Comparison of ENCODE assay signal across 10 mouse cellular contexts in genomic region chr11:12473625-12474298, GRCm38 (mm10). TPM values are rescaled to one million over a fixed set of nuclear protein-coding genes. Genes with fewer than 3 reads are reported as not detected.
DNase-seq lines count a peak whose midpoint lies in the region; ATAC-seq lines count a peak whose summit lies in the region.
"Had no signal": no experiment of that assay in that cellular context is flagged by ENCODE, and none has a peak within 500 bp of the region (broad histone marks: within the 10 kb centered on the region; RNA-seq: fewer than 3 reads in every experiment).

No protein-coding gene starts in this region.

- DNase-seq in cerebellum, adult 9-11 months = peak; percentile 24
- no peak for DNase-seq in cerebellum, postnatal 25 days
- peak; percentile 68 for DNase-seq in 3T3-L1 (ENCODE audit: low read depth, low spot score)
- peak; percentile 76 for DNase-seq in kidney, adult 11 months
- peak; percentile 65 to 78 for DNase-seq in left cerebral cortex, adult 18-20 months (ENCODE audit: low spot score in 2 of 2)
- no peak for DNase-seq in midbrain, embryonic 10.5 days (ENCODE audit: low spot score)
- DNase-seq in adrenal gland, postnatal 25 days = no peak

- H3K27ac ChIP-seq in midbrain, embryonic 10.5 days (replicated peaks) = no peak overlapping the region
- H3K27ac ChIP-seq: limb, embryonic 10.5 days; midbrain, embryonic 12.5 days had no signal

- H3K9me3 ChIP-seq in midbrain, embryonic 10.5 days (replicated peaks) = no peaks in the 10 kb centered on the region
- H3K9me3 ChIP-seq: limb, embryonic 10.5 days; midbrain, embryonic 12.5 days had no signal

- H3K4me1 ChIP-seq in midbrain, embryonic 10.5 days = no peaks in the 10 kb centered on the region
- H3K4me1 ChIP-seq: limb, embryonic 10.5 days; midbrain, embryonic 12.5 days had no signal

- H3K36me3 ChIP-seq in midbrain, embryonic 10.5 days = no peaks in the 10 kb centered on the region
- H3K36me3 ChIP-seq: limb, embryonic 10.5 days; midbrain, embryonic 12.5 days had no signal

- H3K27me3 ChIP-seq in midbrain, embryonic 10.5 days (ENCODE audit: low read depth, poor library complexity, severe bottlenecking) = no peaks in the 10 kb centered on the region
- H3K27me3 ChIP-seq: midbrain, embryonic 12.5 days had no signal

- 83% methylated on average over 5 of the region's 5 CpGs for WGBS in midbrain, embryonic 10.5 days

- no peak overlapping the region for H3K4me3 ChIP-seq in midbrain, embryonic 10.5 days
- H3K4me3 ChIP-seq: limb, embryonic 10.5 days; midbrain, embryonic 12.5 days had no signal

- ATAC-seq in CD4-positive, CD25-positive, alpha-beta regulatory T cell, adult 4 months = no peak

RNA-seq across cellular contexts. Expression of gene Cobl, which starts 9.0 kb away (rescaled TPM):
- 100 to 1,000 TPM; 127 to 128 TPM for total RNA-seq in left cerebral cortex, adult 18-20 months (2021)
- polyA plus RNA-seq in midbrain, embryonic 10.5 days (2016; fragmentation: Nextera tagmentation; extraction: Ambion mirVana) = 1.9 and 2.4 TPM in 2 replicates
- under 1 TPM in 1 of 2 experiments, not detected in 1; 0.78 TPM for polyA plus RNA-seq in CD4-positive, CD25-positive, alpha-beta regulatory T cell, adult 4 months (2017; shearing (Covaris generic))
- 2.2 and 2.9 TPM in 2 replicates for total RNA-seq in adrenal gland, postnatal 25 days (2021)

Comparison
In these comparisons a context has a peak if more than half of its experiments do, and no peak if none do; other contexts are left out.
1. DNase-seq: peak in cerebellum, adult 9-11 months (single experiment), 3T3-L1 (single experiment), kidney, adult 11 months (single experiment) and left cerebral cortex, adult 18-20 months (2 of 2); none in cerebellum, postnatal 25 days (0 of 2), midbrain, embryonic 10.5 days (single experiment) and adrenal gland, postnatal 25 days (single experiment).
2. RNA of gene Cobl, which starts 9.0 kb away (total RNA-seq): 127 to 128 TPM in left cerebral cortex, adult 18-20 months; 2.2 to 2.9 TPM in adrenal gland, postnatal 25 days; every median in the first group is over 10 times any median in the second.